Mouse (Mus musculus) embryonic facial prominence, embryonic 14.5 days (tissue): Measurements from ENCODE around the gene Fsd1l. TPM values are rescaled to one million over a fixed set of nuclear protein-coding genes. Genes with fewer than 3 reads are reported as not detected.
A peak's percentile ranks its signal among the peaks of the same experiment; 100 is the strongest.

ENCODE experiments used
- ATAC-seq: fragments of 200-750 bp; cut with Nextera tagmentation; 2 replicates; pipeline ENCODE4 v1.8.0; 2017; ENCODE audit warnings: low read depth, moderate number of reproducible peaks, moderate TSS enrichment
- DNase-seq: peaks from one replicate; pipeline ENCODE4 v3.0.0-alpha.2; 2015; ENCODE audit warnings: low spot score
- H3K27ac ChIP-seq: fragments of 300-500 bp; sonication (generic); replicated peaks from 2 replicates; pipeline ENCODE4 v1.5.1; 2014; ENCODE audit warnings: low read depth, mild to moderate bottlenecking, low read length, moderate library complexity
- H3K27me3 ChIP-seq: fragments of 300-500 bp; sonication (generic); replicated peaks from 2 replicates; pipeline ENCODE4 v1.6.1; 2014; ENCODE audit warnings: low read length; ENCODE audit not compliant: control insufficient read depth, insufficient read depth
- H3K36me3 ChIP-seq: fragments of 300-500 bp; sonication (generic); 2 replicates; pipeline ENCODE4 v1.6.1; 2014; ENCODE audit warnings: low read length, mixed read lengths; ENCODE audit not compliant: control insufficient read depth, insufficient read depth
- H3K4me1 ChIP-seq: fragments of 300-500 bp; sonication (generic); 2 replicates; pipeline ENCODE4 v1.6.1; 2014; ENCODE audit warnings: antibody characterized with exemption, low read length; ENCODE audit not compliant: control insufficient read depth, insufficient read depth
- H3K4me2 ChIP-seq: fragments of 300-500 bp; sonication (generic); 2 replicates; pipeline ENCODE4 v1.6.1; 2014; ENCODE audit warnings: low read depth, mild to moderate bottlenecking, low read length, moderate library complexity, mixed read lengths
- H3K4me3 ChIP-seq: fragments of 300-500 bp; sonication (generic); 2 replicates; pipeline ENCODE4 v1.5.1; 2014; ENCODE audit warnings: low read depth, mild to moderate bottlenecking, low read length
- H3K9ac ChIP-seq: fragments of 300-500 bp; sonication (generic); 2 replicates; pipeline ENCODE4 v1.6.1; 2014; ENCODE audit warnings: low read depth, mild to moderate bottlenecking, low read length, moderate library complexity, mixed read lengths
- H3K9me3 ChIP-seq: fragments of 300-500 bp; sonication (generic); 2 replicates; pipeline ENCODE4 v1.6.1; 2016; ENCODE audit warnings: low read length; ENCODE audit not compliant: control insufficient read depth
- WGBS: fragments of 180-500 bp; shearing (Covaris S2); extraction: QIAGEN DNeasy Blood & Tissue Kit; methylation state at CpG from one replicate; pipeline ENCODE4 v1.1.7; 2014; 5-methylcytosine and 5-hydroxymethylcytosine counted together
- polyA plus RNA-seq: library from polyadenylated mRNA; unstranded; fragments of >200 nt; fragmentation: Nextera tagmentation; extraction: Ambion mirVana; gene quantifications from 2 replicates; pipeline ENCODE4 v1.2.1, GENCODE M21; 2014

Fsd1l gene
- 9.6 and 11.0 TPM in 2 replicates for polyA plus RNA-seq

- no peaks in the 10 kb centered on the region for H3K27me3 ChIP-seq
- peak; percentile 93 for ATAC-seq
- 0% methylated on average over 29 of the region's 88 CpGs for WGBS
- peak within 1 kb of the TSS; percentile 87 for H3K9ac ChIP-seq
- peaks cover 8% of the 10 kb centered on the region for H3K4me1 ChIP-seq
- DNase-seq: peak; percentile 81
- peak within 1 kb of the TSS; percentile 70 for H3K27ac ChIP-seq
- peak within 1 kb of the TSS; percentile 75 for H3K4me2 ChIP-seq
- H3K4me3 ChIP-seq: peak within 1 kb of the TSS; percentile 81
- no peaks in the 10 kb centered on the region for H3K36me3 ChIP-seq
- no peaks in the 10 kb centered on the region for H3K9me3 ChIP-seq
Observed at GRCm38 (mm10) chr4:53631316-53632010, at the start of gene Fsd1l. Gene Fsd1l, plus strand, starts transcription at chr4:53631471.

- H3K27ac ChIP-seq: no peak overlapping the region
- no peak overlapping the region for H3K4me2 ChIP-seq
- DNase-seq (no peak), ATAC-seq (no peak)
- H3K9ac ChIP-seq: no peak overlapping the region
- H3K27me3 ChIP-seq: no peaks in the 10 kb centered on the region
- H3K4me3 ChIP-seq: no peak overlapping the region
- no peaks in the 10 kb centered on the region for H3K36me3 ChIP-seq
- no peaks in the 10 kb centered on the region for H3K4me1 ChIP-seq
- H3K9me3 ChIP-seq: no peaks in the 10 kb centered on the region
Observed at GRCm38 (mm10) chr4:53587676-53588075, 43.6 kb upstream of the Fsd1l start.

- Histone ChIP-seq H3K36me3 (no peaks in the 10 kb centered on the region), H3K9me3 (no peaks in the 10 kb centered on the region), H3K27me3 (no peaks in the 10 kb centered on the region), H3K9ac (no peak overlapping the region), H3K4me2 (no peak overlapping the region), H3K4me1 (no peaks in the 10 kb centered on the region), H3K4me3 (no peak overlapping the region), H3K27ac (no peak overlapping the region)
- ATAC-seq: no peak
- no peak for DNase-seq
- 64% methylated on average over 1 of the region's 1 CpGs for WGBS
Observed at GRCm38 (mm10) chr4:53588936-53589335, 42.3 kb upstream of the Fsd1l start.

- DNase-seq (no peak), ATAC-seq (no peak)
- Histone ChIP-seq H3K9me3 (no peaks in the 10 kb centered on the region), H3K27me3 (no peaks in the 10 kb centered on the region), H3K4me3 (no peak overlapping the region), H3K9ac (no peak overlapping the region), H3K4me2 (no peak overlapping the region), H3K27ac (no peak overlapping the region), H3K4me1 (no peaks in the 10 kb centered on the region), H3K36me3 (no peaks in the 10 kb centered on the region)
- 84% methylated on average over 4 of the region's 4 CpGs for WGBS
Observed at GRCm38 (mm10) chr4:53589466-53589865, 41.8 kb upstream of the Fsd1l start.

- Histone ChIP-seq H3K27me3 (no peaks in the 10 kb centered on the region), H3K4me1 (no peaks in the 10 kb centered on the region), H3K9ac (no peak overlapping the region), H3K27ac (no peak overlapping the region), H3K9me3 (no peaks in the 10 kb centered on the region), H3K4me3 (no peak overlapping the region), H3K4me2 (no peak overlapping the region), H3K36me3 (no peaks in the 10 kb centered on the region)
- WGBS: 69% methylated on average over 4 of the region's 4 CpGs
- ATAC-seq: no peak
- no peak for DNase-seq
Observed at GRCm38 (mm10) chr4:53590163-53590562, 41.1 kb upstream of the Fsd1l start.

GRCm38 (mm10) chr4:53590691-53591447 lies 40.4 kb upstream of the Fsd1l start:
- H3K4me2 ChIP-seq: no peak overlapping the region
- H3K36me3 ChIP-seq: no peaks in the 10 kb centered on the region
- no peak overlapping the region for H3K9ac ChIP-seq
- H3K4me3 ChIP-seq: no peak overlapping the region
- no peaks in the 10 kb centered on the region for H3K27me3 ChIP-seq
- 88% methylated on average over 7 of the region's 7 CpGs for WGBS
- DNase-seq (no peak), ATAC-seq (no peak)
- H3K9me3 ChIP-seq: no peaks in the 10 kb centered on the region
- no peaks in the 10 kb centered on the region for H3K4me1 ChIP-seq
- no peak overlapping the region for H3K27ac ChIP-seq

- H3K4me3 ChIP-seq: no peak overlapping the region
- no peaks in the 10 kb centered on the region for H3K9me3 ChIP-seq
- no peak overlapping the region for H3K4me2 ChIP-seq
- no peak overlapping the region for H3K27ac ChIP-seq
- no peaks in the 10 kb centered on the region for H3K36me3 ChIP-seq
- H3K4me1 ChIP-seq: no peaks in the 10 kb centered on the region
- no peak for ATAC-seq
- DNase-seq: no peak
- 92% methylated on average over 11 of the region's 11 CpGs for WGBS
- no peak overlapping the region for H3K9ac ChIP-seq
- H3K27me3 ChIP-seq: no peaks in the 10 kb centered on the region
Observed at GRCm38 (mm10) chr4:53591536-53591935, 39.7 kb upstream of the Fsd1l start.

GRCm38 (mm10) chr4:53591941-53592340 lies 39.3 kb upstream of the Fsd1l start:
- no peaks in the 10 kb centered on the region for H3K9me3 ChIP-seq
- no peak overlapping the region for H3K27ac ChIP-seq
- H3K27me3 ChIP-seq: no peaks in the 10 kb centered on the region
- no peak for ATAC-seq
- DNase-seq: no peak
- no peak overlapping the region for H3K4me3 ChIP-seq
- H3K4me2 ChIP-seq: no peak overlapping the region
- WGBS: 69% methylated on average over 8 of the region's 8 CpGs
- no peaks in the 10 kb centered on the region for H3K36me3 ChIP-seq
- H3K9ac ChIP-seq: no peak overlapping the region
- H3K4me1 ChIP-seq: no peaks in the 10 kb centered on the region
